In genomic region chr16:9004012-9004411, GRCm38 (mm10) we compare ENCODE assay signal across 11 mouse cellular contexts.
DNase-seq lines count a peak whose midpoint lies in the region; ATAC-seq and TF ChIP-seq lines count a peak whose summit lies in the region.
"Had no signal": no experiment of that assay in that cellular context is flagged by ENCODE, and none has a peak within 500 bp of the region (broad histone marks: within the 10 kb centered on the region; RNA-seq: fewer than 3 reads in every experiment).

No protein-coding gene starts in this region.

- ATAC-seq in kidney, postnatal 0 days (replicated peaks; ENCODE audit: low FRiP score, low read depth) = 0 out of 2 replicates have a peak, but pooled peaks have one; percentile 46
- 0 out of 2 replicates have a peak, but pooled peaks have one; percentile 11 for ATAC-seq in forebrain, embryonic 12.5 days (ENCODE audit: low FRiP score)
- peak; percentile 43; the same call in 1 of the 2 replicates for ATAC-seq in hindbrain, embryonic 14.5 days (ENCODE audit: low FRiP score)
- no peak for ATAC-seq in midbrain, embryonic 14.5 days (ENCODE audit: low FRiP score, low TSS enrichment)

- H3K36me3 ChIP-seq in kidney, postnatal 0 days (ENCODE audit: insufficient read depth, low read length) = no peaks in the 10 kb centered on the region
- H3K36me3 ChIP-seq in kidney, adult 2 months (ENCODE audit: control insufficient read depth, insufficient read depth, low read length) = no peaks in the 10 kb centered on the region
- no peaks in the 10 kb centered on the region for H3K36me3 ChIP-seq in forebrain, embryonic 12.5 days (replicated peaks)
- no peaks in the 10 kb centered on the region for H3K36me3 ChIP-seq in hindbrain, embryonic 14.5 days (replicated peaks; ENCODE audit: control insufficient read depth, insufficient read depth)
- no peaks in the 10 kb centered on the region for H3K36me3 ChIP-seq in midbrain, embryonic 14.5 days (ENCODE audit: control insufficient read depth, insufficient read depth, low read length)
- H3K36me3 ChIP-seq: embryonic facial prominence, embryonic 15.5 days; liver, embryonic 13.5 days; stomach, embryonic 15.5 days had no signal

- no peak overlapping the region for H3K4me3 ChIP-seq in kidney, postnatal 0 days (replicated peaks; ENCODE audit: low read depth, low read length)
- H3K4me3 ChIP-seq in kidney, adult 2 months (ENCODE audit: insufficient read depth, low read depth, low read length) = no peak overlapping the region
- no peak overlapping the region for H3K4me3 ChIP-seq in forebrain, embryonic 12.5 days (replicated peaks)
- no peak overlapping the region for H3K4me3 ChIP-seq in hindbrain, embryonic 14.5 days (replicated peaks; ENCODE audit: low read length)
- H3K4me3 ChIP-seq in midbrain, embryonic 14.5 days (replicated peaks; ENCODE audit: low read depth, low read length) = no peak overlapping the region
- H3K4me3 ChIP-seq: embryonic facial prominence, embryonic 15.5 days; liver, embryonic 13.5 days; stomach, embryonic 15.5 days had no signal

- 29% methylated on average over 6 of the region's 6 CpGs for WGBS in kidney, postnatal 0 days
- 35% methylated on average over 6 of the region's 6 CpGs for WGBS in kidney, adult 2 months
- 32% methylated on average over 6 of the region's 6 CpGs for WGBS in forebrain, embryonic 12.5 days
- WGBS in hindbrain, embryonic 14.5 days = 23% methylated on average over 6 of the region's 6 CpGs
- WGBS in midbrain, embryonic 14.5 days = 22% methylated on average over 6 of the region's 6 CpGs

- no peak for TF ChIP-seq CTCF in kidney, postnatal 0 days (IDR thresholded peaks at IDR 0.05; ENCODE audit: low read depth)
- TF ChIP-seq CTCF in kidney, adult 2 months (conservative IDR thresholded peaks at IDR 0.05; ENCODE audit: insufficient read depth, insufficient read length, low read depth, low read length) = no peak

- H3K9ac ChIP-seq in kidney, postnatal 0 days (ENCODE audit: low read depth, low read length) = no peak overlapping the region
- H3K9ac ChIP-seq in forebrain, embryonic 12.5 days = no peak overlapping the region
- no peak overlapping the region for H3K9ac ChIP-seq in hindbrain, embryonic 14.5 days
- H3K9ac ChIP-seq in midbrain, embryonic 14.5 days (replicated peaks; ENCODE audit: low read length) = no peak overlapping the region
- H3K9ac ChIP-seq: embryonic facial prominence, embryonic 15.5 days; liver, embryonic 13.5 days; stomach, embryonic 15.5 days had no signal

- no peak overlapping the region for H3K4me2 ChIP-seq in kidney, postnatal 0 days (ENCODE audit: low read length)
- H3K4me2 ChIP-seq in forebrain, embryonic 12.5 days = no peak overlapping the region
- no peak overlapping the region for H3K4me2 ChIP-seq in hindbrain, embryonic 14.5 days (replicated peaks)
- no peak overlapping the region for H3K4me2 ChIP-seq in midbrain, embryonic 14.5 days (ENCODE audit: low read length)
- H3K4me2 ChIP-seq: embryonic facial prominence, embryonic 15.5 days; liver, embryonic 13.5 days; stomach, embryonic 15.5 days had no signal

- no peaks in the 10 kb centered on the region for H3K9me3 ChIP-seq in kidney, postnatal 0 days (replicated peaks; ENCODE audit: low read length)
- H3K9me3 ChIP-seq in forebrain, embryonic 12.5 days = no peaks in the 10 kb centered on the region
- no peaks in the 10 kb centered on the region for H3K9me3 ChIP-seq in hindbrain, embryonic 14.5 days (ENCODE audit: control insufficient read depth, low read length)
- H3K9me3 ChIP-seq in midbrain, embryonic 14.5 days (ENCODE audit: control insufficient read depth, low read length) = no peaks in the 10 kb centered on the region
- H3K9me3 ChIP-seq: embryonic facial prominence, embryonic 15.5 days; liver, embryonic 13.5 days; stomach, embryonic 15.5 days had no signal

- no peak for TF ChIP-seq POLR2A in kidney, adult 2 months (IDR thresholded peaks at IDR 0.05; ENCODE audit: low read depth, low read length)

- peak; percentile 42 for DNase-seq in kidney, postnatal 0 days (ENCODE audit: low spot score)
- no peak for DNase-seq in kidney, adult 2 months
- peak; percentile 42 for DNase-seq in hindbrain, embryonic 14.5 days (ENCODE audit: low spot score)
- DNase-seq in midbrain, embryonic 14.5 days = peak; percentile 79
- no peak for DNase-seq in adrenal gland, postnatal 4 days (ENCODE audit: low spot score in 2 of 2)
- no peak for DNase-seq in cerebellum, adult 11 months
- DNase-seq in cerebellum, postnatal 36 days = no peak
- DNase-seq: liver, embryonic 13.5 days had no signal

- no peak overlapping the region for H3K27ac ChIP-seq in kidney, postnatal 0 days
- H3K27ac ChIP-seq in kidney, adult 2 months (ENCODE audit: insufficient read depth, low read depth, low read length) = no peak overlapping the region
- no peak overlapping the region for H3K27ac ChIP-seq in forebrain, embryonic 12.5 days
- no peak overlapping the region for H3K27ac ChIP-seq in hindbrain, embryonic 14.5 days
- H3K27ac ChIP-seq in midbrain, embryonic 14.5 days (replicated peaks; ENCODE audit: low read depth, low read length) = no peak overlapping the region
- H3K27ac ChIP-seq: embryonic facial prominence, embryonic 15.5 days; liver, embryonic 13.5 days; stomach, embryonic 15.5 days had no signal

- H3K4me1 ChIP-seq in kidney, postnatal 0 days (replicated peaks; ENCODE audit: insufficient read depth, low read length) = no peaks in the 10 kb centered on the region
- no peaks in the 10 kb centered on the region for H3K4me1 ChIP-seq in kidney, adult 2 months (ENCODE audit: control insufficient read depth, insufficient read depth, low read length)
- 0 out of 2 replicates have a peak, but pooled peaks cover 7% of the 10 kb centered on the region for H3K4me1 ChIP-seq in forebrain, embryonic 12.5 days
- no peaks in the 10 kb centered on the region; the same call in 1 of the 2 replicates for H3K4me1 ChIP-seq in hindbrain, embryonic 14.5 days (replicated peaks; ENCODE audit: control insufficient read depth, insufficient read depth, low read length)
- H3K4me1 ChIP-seq in midbrain, embryonic 14.5 days (ENCODE audit: control insufficient read depth, insufficient read depth, low read length) = no peaks in the 10 kb centered on the region
- H3K4me1 ChIP-seq: embryonic facial prominence, embryonic 15.5 days; liver, embryonic 13.5 days; stomach, embryonic 15.5 days had no signal

- no peaks in the 10 kb centered on the region for H3K27me3 ChIP-seq in kidney, postnatal 0 days (ENCODE audit: insufficient read depth, low read length)
- H3K27me3 ChIP-seq in kidney, adult 2 months (replicated peaks; ENCODE audit: control insufficient read depth, insufficient read depth, low read length) = no peaks in the 10 kb centered on the region
- no peaks in the 10 kb centered on the region for H3K27me3 ChIP-seq in forebrain, embryonic 12.5 days
- H3K27me3 ChIP-seq in hindbrain, embryonic 14.5 days (ENCODE audit: control insufficient read depth, insufficient read depth, low read length) = no peaks in the 10 kb centered on the region
- no peaks in the 10 kb centered on the region for H3K27me3 ChIP-seq in midbrain, embryonic 14.5 days (ENCODE audit: control insufficient read depth, insufficient read depth, low read length)
- H3K27me3 ChIP-seq: embryonic facial prominence, embryonic 15.5 days; liver, embryonic 13.5 days; stomach, embryonic 15.5 days had no signal

Comparison
In these comparisons a context has a peak if more than half of its experiments do, and no peak if none do; other contexts are left out.
1. DNase-seq: peak in kidney, postnatal 0 days (single experiment), hindbrain, embryonic 14.5 days (single experiment) and midbrain, embryonic 14.5 days (single experiment); none in kidney, adult 2 months (single experiment), adrenal gland, postnatal 4 days (0 of 2), cerebellum, adult 11 months (single experiment) and cerebellum, postnatal 36 days (0 of 2).